Mouse (Mus musculus) limb, embryonic 14.5 days (tissue): Measurements from ENCODE around the gene Gck. TPM values are rescaled to one million over a fixed set of nuclear protein-coding genes. Genes with fewer than 3 reads are reported as not detected.

Source experiments
- ATAC-seq: fragments of 200-750 bp; cut with Nextera tagmentation; 2 replicates; pipeline ENCODE4 v1.8.0; 2017; ENCODE audit warnings: low read depth, moderate number of reproducible peaks, moderate TSS enrichment; ENCODE audit not compliant: low FRiP score
- DNase-seq: peaks from one replicate; pipeline ENCODE4 v3.0.0-alpha.2; 2015; ENCODE audit warnings: low spot score
- H3K27ac ChIP-seq: fragments of 300-500 bp; sonication (generic); replicated peaks from 2 replicates; pipeline ENCODE4 v1.5.1; 2014; ENCODE audit warnings: low read depth, mild to moderate bottlenecking, low read length, moderate library complexity, mixed read lengths
- H3K27me3 ChIP-seq: fragments of 300-500 bp; sonication (generic); 2 replicates; pipeline ENCODE4 v1.6.1; 2014; ENCODE audit warnings: low read length, mixed read lengths; ENCODE audit not compliant: control insufficient read depth, insufficient read depth
- H3K36me3 ChIP-seq: fragments of 300-500 bp; sonication (generic); 2 replicates; pipeline ENCODE4 v1.6.1; 2014; ENCODE audit warnings: mild to moderate bottlenecking, low read length, moderate library complexity, mixed read lengths; ENCODE audit not compliant: control insufficient read depth, insufficient read depth
- H3K4me1 ChIP-seq: fragments of 300-500 bp; sonication (generic); 2 replicates; pipeline ENCODE4 v1.6.1; 2014; ENCODE audit warnings: antibody characterized with exemption, low read length, mixed read lengths; ENCODE audit not compliant: control insufficient read depth, insufficient read depth
- H3K4me2 ChIP-seq: fragments of 300-500 bp; sonication (generic); replicated peaks from 2 replicates; pipeline ENCODE4 v1.6.1; 2014; ENCODE audit warnings: low read depth, mild to moderate bottlenecking, low read length, moderate library complexity; ENCODE audit not compliant: severe bottlenecking
- H3K4me3 ChIP-seq: fragments of 300-500 bp; sonication (generic); replicated peaks from 2 replicates; pipeline ENCODE4 v1.5.1; 2014; ENCODE audit warnings: low read length
- H3K9ac ChIP-seq: fragments of 300-500 bp; sonication (generic); 2 replicates; pipeline ENCODE4 v1.6.1; 2014; ENCODE audit warnings: mild to moderate bottlenecking, low read depth, low read length, moderate library complexity; ENCODE audit not compliant: severe bottlenecking
- H3K9me3 ChIP-seq: fragments of 300-500 bp; sonication (generic); 2 replicates; pipeline ENCODE4 v1.6.1; 2016; ENCODE audit warnings: low read length; ENCODE audit not compliant: control insufficient read depth
- POLR2A ChIP-seq: fragments of 200-500 bp; IDR thresholded peaks from 2 replicates; pipeline ENCODE4 v1.8.0; 2012; ENCODE audit warnings: inconsistent platforms, mild to moderate bottlenecking, moderate library complexity, borderline replicate concordance; ENCODE audit not compliant: insufficient read depth, insufficient read length; ENCODE audit errors: extremely low read depth
- WGBS: fragments of 180-500 bp; shearing (Covaris S2); extraction: QIAGEN DNeasy Blood & Tissue Kit; methylation state at CpG from one replicate; pipeline ENCODE4 v1.1.7; 2014; 5-methylcytosine and 5-hydroxymethylcytosine counted together
- polyA plus RNA-seq, 2 experiments: library from polyadenylated mRNA; depleted of rRNA in 1 of 2; stranded (reverse) in 1 of 2; unstranded in 1 of 2; fragments of >200 nt; fragmentation: Nextera tagmentation in 1 of 2; extraction: Ambion mirVana in 1 of 2; gene quantifications; 2 replicates each; pipeline versions ENCODE4 v1.2.1 to v1.2.3; 2012 to 2014

Gck gene
- polyA plus RNA-seq, 2 experiments: 0.74 to 0.83 TPM

DNA sequence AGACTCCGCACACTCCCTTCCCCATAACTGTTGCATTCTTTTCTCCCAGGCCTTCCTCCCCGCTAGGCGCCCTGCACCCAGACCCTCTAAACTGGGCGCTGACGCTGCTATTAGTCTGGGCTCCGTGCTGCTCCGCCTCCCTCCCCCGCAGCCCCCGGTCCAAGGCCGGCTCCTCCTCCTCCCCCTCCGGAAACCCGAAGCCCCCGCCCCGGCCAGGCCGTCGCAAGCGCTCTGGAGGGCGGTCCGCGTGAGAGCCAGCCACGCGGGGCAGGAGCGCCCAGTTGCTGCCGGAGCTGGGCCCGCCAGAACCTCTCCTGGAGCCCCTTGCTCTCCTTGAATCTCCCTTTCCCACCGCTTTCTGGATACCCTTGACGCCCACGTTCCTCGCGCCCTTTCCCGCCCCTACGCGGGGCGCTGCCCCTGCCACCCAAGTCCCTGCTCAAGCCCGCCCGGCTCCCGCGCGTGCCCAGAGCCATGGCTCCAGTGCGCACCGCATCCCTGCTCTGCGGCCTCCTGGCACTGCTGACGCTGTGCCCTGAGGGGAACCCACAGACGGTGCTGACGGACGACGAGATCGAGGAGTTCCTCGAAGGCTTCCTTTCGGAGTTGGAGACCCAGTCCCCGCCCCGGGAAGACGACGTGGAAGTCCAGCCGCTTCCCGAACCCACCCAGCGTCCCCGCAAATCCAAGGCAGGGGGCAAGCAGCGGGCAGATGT lies 88.0 kb downstream of the Gck start, which contains the start of gene Aebp1:
TSS of gene Aebp1 (plus strand) at position 270 of the 716 bp plus-strand sequence.
- 3% methylated on average over 48 of the region's 59 CpGs for WGBS
- H3K27me3 ChIP-seq: no peaks in the 10 kb centered on the region
- peak within 1 kb of the TSS; percentile 85 for H3K4me2 ChIP-seq
- H3K4me3 ChIP-seq: peak within 1 kb of the TSS; percentile 54
- peak within 1 kb of the TSS; percentile 70 for H3K9ac ChIP-seq
- DNase-seq (no peak), ATAC-seq (peak; percentile 86)
- H3K9me3 ChIP-seq: no peaks in the 10 kb centered on the region
- 0 out of 2 replicates have a peak within 1 kb of the TSS, but pooled peaks have one; percentile 8 for H3K27ac ChIP-seq
- TF ChIP-seq POLR2A: peak; percentile 38; the same call in 1 of the 2 replicates
- H3K4me1 ChIP-seq: peaks cover 10% of the 10 kb centered on the region
- H3K36me3 ChIP-seq: peaks cover 6% of the 10 kb centered on the region; the same call in 1 of the 2 replicates

DNA sequence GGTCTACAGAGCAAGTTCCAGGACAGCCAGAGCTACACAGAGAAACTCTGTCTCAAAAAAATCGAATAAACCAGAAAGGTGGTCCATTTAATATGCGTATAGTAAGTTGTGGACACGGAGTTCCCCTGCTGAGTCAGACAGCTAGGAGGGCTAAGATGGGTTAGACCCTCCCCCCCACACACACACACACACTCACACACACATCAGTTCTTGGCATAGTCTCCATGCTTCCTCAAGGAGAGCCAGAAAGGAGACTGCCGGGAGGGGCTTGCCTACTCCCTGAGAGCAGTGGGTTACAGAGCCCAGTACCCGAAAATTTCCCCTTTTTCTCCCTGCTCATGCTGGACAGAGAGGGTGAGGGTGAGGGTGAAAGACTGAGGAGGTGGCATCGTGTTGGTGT lies 89.2 kb downstream of the Gck start:
- no peak for ATAC-seq
- H3K27me3 ChIP-seq: no peaks in the 10 kb centered on the region
- H3K9me3 ChIP-seq: no peaks in the 10 kb centered on the region
- no peak overlapping the region for H3K4me2 ChIP-seq
- no peak overlapping the region for H3K4me3 ChIP-seq
- TF ChIP-seq POLR2A: no peak
- H3K27ac ChIP-seq: no peak overlapping the region
- H3K4me1 ChIP-seq: peaks cover 21% of the 10 kb centered on the region
- WGBS: 66% methylated on average over 6 of the region's 6 CpGs
- DNase-seq: no peak
- H3K36me3 ChIP-seq: peaks cover 6% of the 10 kb centered on the region; the same call in 1 of the 2 replicates
- no peak overlapping the region for H3K9ac ChIP-seq

DNA sequence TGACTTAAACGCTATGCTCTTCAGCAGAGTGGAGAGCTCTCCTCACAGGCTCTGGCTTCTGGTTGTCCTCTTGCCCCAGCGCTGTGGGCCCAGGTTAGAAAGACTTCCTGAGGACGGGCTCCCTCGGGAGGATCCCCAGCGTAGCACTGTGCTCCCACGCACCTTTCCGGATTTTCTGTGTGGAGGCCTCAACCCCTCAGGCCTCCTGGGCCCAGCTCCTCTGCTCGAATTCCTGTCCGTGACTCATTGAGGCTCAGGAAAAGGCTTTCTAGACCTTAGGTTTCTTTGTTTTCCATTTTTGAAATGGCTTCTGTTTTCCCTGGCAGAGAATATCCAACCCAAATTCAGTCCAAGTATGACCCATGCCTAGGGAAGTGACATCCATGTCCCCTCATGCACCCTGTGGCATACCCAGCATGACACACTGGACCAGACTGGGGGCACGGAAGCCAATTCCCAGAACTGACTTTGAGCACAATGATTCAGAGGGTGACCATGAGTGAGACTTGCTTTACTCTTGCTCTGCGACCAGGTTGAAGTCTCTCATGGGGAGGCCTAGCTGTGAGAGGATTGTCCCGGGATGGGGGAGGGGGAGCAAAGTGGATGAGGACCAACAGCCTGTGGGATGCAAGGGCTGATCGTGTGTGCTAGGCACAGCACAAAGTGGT lies 89.9 kb downstream of the Gck start:
- Histone ChIP-seq H3K4me3 (no peak overlapping the region), H3K9ac (no peak overlapping the region), H3K4me1 (peaks cover 24% of the 10 kb centered on the region), H3K9me3 (no peaks in the 10 kb centered on the region), H3K27ac (no peak overlapping the region), H3K36me3 (peaks cover 3% of the 10 kb centered on the region; the same call in 1 of the 2 replicates), H3K4me2 (no peak overlapping the region), H3K27me3 (no peaks in the 10 kb centered on the region)
- ATAC-seq (no peak), DNase-seq (no peak)
- 81% methylated on average over 13 of the region's 13 CpGs for WGBS
- no peak for TF ChIP-seq POLR2A

DNA sequence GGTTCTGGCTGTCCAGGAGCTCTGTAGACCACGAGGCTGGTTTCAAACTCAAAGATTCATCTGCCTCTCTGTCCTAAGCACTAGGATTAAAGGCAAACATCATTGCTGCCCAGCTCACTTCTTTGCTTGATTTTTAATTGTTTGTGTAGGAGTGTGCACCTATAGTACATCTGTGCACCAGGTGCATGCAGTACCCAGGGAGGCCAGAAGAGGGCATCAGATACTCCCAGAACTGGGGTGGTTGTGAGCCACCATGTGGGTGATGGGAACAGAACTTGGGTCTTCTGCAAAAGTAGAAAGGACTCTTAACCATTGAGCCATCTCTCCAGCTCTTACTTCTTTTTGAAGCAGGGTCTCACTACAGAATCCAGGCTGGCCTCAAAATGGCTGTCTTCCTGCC lies 91.2 kb downstream of the Gck start:
- Histone ChIP-seq H3K36me3 (no peaks in the 10 kb centered on the region), H3K4me3 (no peak overlapping the region), H3K27ac (no peak overlapping the region), H3K27me3 (no peaks in the 10 kb centered on the region), H3K4me1 (peaks cover 24% of the 10 kb centered on the region), H3K9me3 (no peaks in the 10 kb centered on the region), H3K9ac (no peak overlapping the region), H3K4me2 (no peak overlapping the region)
- no peak for ATAC-seq
- DNase-seq: no peak
- 73% methylated on average over 1 of the region's 1 CpGs for WGBS
- no peak for TF ChIP-seq POLR2A

DNA sequence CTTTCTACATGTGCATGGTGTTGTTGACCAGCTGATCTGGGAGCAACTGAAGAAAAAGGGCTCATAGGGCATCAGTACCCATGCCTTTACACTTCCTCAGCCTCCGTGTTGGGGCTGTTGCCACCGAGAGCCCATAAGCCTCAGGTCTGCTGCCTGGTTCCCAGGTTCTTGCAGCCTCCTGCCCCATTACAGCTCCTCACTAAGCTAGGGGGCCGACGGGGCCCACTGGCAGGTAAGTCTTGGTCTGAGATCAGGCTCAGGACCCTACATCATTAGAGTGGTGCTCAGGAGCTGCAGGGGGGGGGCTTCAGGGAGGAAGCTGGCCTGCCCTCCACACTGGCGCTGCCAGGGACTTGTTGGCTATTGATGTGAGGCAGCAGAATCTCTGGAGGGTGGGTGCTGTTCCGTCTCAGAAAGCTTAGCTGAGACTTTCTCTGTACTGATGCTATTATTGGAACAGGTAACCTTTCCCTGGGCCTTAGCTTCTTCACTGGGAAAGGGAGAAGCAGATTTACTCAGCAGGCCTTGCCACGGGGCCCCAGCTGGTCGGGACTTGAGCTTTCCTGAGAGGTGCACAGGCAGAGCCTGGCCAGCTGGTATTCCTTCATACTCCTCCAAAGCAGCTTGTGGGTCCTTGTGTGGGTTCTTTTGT lies 93.3 kb downstream of the Gck start:
- 70% methylated on average over 8 of the region's 8 CpGs for WGBS
- H3K9ac ChIP-seq: no peak overlapping the region
- H3K4me3 ChIP-seq: no peak overlapping the region
- DNase-seq (no peak), ATAC-seq (no peak)
- no peaks in the 10 kb centered on the region for H3K27me3 ChIP-seq
- no peak for TF ChIP-seq POLR2A
- H3K27ac ChIP-seq: peak overlapping the region; percentile 70
- H3K4me2 ChIP-seq: no peak overlapping the region
- H3K9me3 ChIP-seq: no peaks in the 10 kb centered on the region
- peaks cover 21% of the 10 kb centered on the region for H3K4me1 ChIP-seq
- no peaks in the 10 kb centered on the region for H3K36me3 ChIP-seq
